Mouse (Mus musculus) intestine, postnatal 0 days (tissue): ENCODE data around the gene Ubac2. TPM values are rescaled to one million over a fixed set of nuclear protein-coding genes. Genes with fewer than 3 reads are reported as not detected.
A peak's percentile ranks its signal among the peaks of the same experiment; 100 is the strongest.
"Not testable (repeated sequence)": the region's sequence is repeated elsewhere in the genome, so short reads cannot be mapped to it uniquely, and the experiment has no call there.

Experiments used
- ATAC-seq: fragments of 200-750 bp; cut with Nextera tagmentation; 2 replicates; pipeline ENCODE4 v1.8.0; 2017; ENCODE audit warnings: mild to moderate bottlenecking, moderate TSS enrichment, moderate library complexity
- H3K27ac ChIP-seq: fragments of 300-500 bp; sonication (generic); 2 replicates; pipeline ENCODE4 v1.5.1; 2014; ENCODE audit warnings: mild to moderate bottlenecking, low read depth, low read length, moderate library complexity
- H3K27me3 ChIP-seq: fragments of 300-500 bp; sonication (generic); replicated peaks from 2 replicates; pipeline ENCODE4 v1.6.1; 2014; ENCODE audit warnings: low read length, mixed read lengths; ENCODE audit not compliant: control insufficient read depth, insufficient read depth
- H3K36me3 ChIP-seq: fragments of 300-500 bp; sonication (generic); 2 replicates; pipeline ENCODE4 v1.6.1; 2014; ENCODE audit warnings: mild to moderate bottlenecking, moderate library complexity; ENCODE audit not compliant: control insufficient read depth, insufficient read depth
- H3K4me1 ChIP-seq: fragments of 300-500 bp; sonication (generic); replicated peaks from 2 replicates; pipeline ENCODE4 v1.6.1; 2014; ENCODE audit warnings: antibody characterized with exemption, low read length, mixed read lengths; ENCODE audit not compliant: control insufficient read depth, insufficient read depth
- H3K4me2 ChIP-seq: fragments of 300-500 bp; sonication (generic); replicated peaks from 2 replicates; pipeline ENCODE4 v1.6.1; 2014; ENCODE audit warnings: low read depth, mild to moderate bottlenecking, moderate library complexity
- H3K4me3 ChIP-seq: fragments of 300-500 bp; sonication (generic); 2 replicates; pipeline ENCODE4 v1.5.1; 2014; ENCODE audit warnings: low read depth, low read length
- H3K9ac ChIP-seq: fragments of 300-500 bp; sonication (generic); 2 replicates; pipeline ENCODE4 v1.6.1; 2014; ENCODE audit warnings: mild to moderate bottlenecking, low read depth, low read length
- H3K9me3 ChIP-seq: fragments of 300-500 bp; sonication (generic); 2 replicates; pipeline ENCODE4 v1.6.1; 2016; ENCODE audit warnings: mixed run types; ENCODE audit not compliant: control insufficient read depth
- CTCF ChIP-seq: sonication (generic); IDR thresholded peaks from 2 replicates; pipeline ENCODE4 v1.5.1; 2016; ENCODE audit warnings: low read depth, mild to moderate bottlenecking, control low read depth, antibody characterized with exemption, moderate library complexity
- WGBS: fragments of 180-500 bp; shearing (Covaris S2); extraction: QIAGEN DNeasy Blood & Tissue Kit; methylation state at CpG from one replicate; pipeline ENCODE4 v1.1.7; 2014; 5-methylcytosine and 5-hydroxymethylcytosine counted together
- polyA plus RNA-seq: library from polyadenylated mRNA; unstranded; fragments of >200 nt; fragmentation: Nextera tagmentation; extraction: Ambion mirVana; gene quantifications from 2 replicates; pipeline ENCODE4 v1.2.1, GENCODE M21; 2015

Gene Ubac2
- polyA plus RNA-seq, 1 experiment from 2014 or later: 39.2 TPM

DNA sequence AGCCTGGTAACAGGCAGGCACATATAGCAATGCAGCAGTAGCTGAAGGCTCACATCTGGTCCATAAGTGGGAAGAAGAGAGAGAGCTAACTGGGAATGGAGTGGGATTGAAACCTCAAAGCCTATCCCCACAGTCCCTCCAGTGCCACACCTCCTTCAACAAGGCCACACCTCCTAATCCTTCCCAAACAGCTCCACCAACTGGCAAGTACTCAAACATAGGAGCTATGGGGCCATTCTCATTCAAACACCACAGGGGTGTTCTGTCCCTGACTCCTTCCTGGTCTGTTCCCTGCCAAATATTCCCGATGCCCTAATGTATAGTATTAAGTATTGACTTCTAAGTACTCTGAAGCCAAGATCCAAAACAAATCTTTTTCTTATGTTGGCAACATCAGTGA lies 27.2 kb upstream of the Ubac2 start:
- H3K4me2 ChIP-seq: no peak overlapping the region
- no peak overlapping the region for H3K4me3 ChIP-seq
- no peak overlapping the region for H3K9ac ChIP-seq
- no peak for ATAC-seq
- no peaks in the 10 kb centered on the region for H3K9me3 ChIP-seq
- 97% methylated on average over 1 of the region's 1 CpGs for WGBS
- no peaks in the 10 kb centered on the region for H3K36me3 ChIP-seq
- no peaks in the 10 kb centered on the region for H3K27me3 ChIP-seq
- no peak overlapping the region for H3K27ac ChIP-seq
- TF ChIP-seq CTCF: no peak
- H3K4me1 ChIP-seq: no peaks in the 10 kb centered on the region

DNA sequence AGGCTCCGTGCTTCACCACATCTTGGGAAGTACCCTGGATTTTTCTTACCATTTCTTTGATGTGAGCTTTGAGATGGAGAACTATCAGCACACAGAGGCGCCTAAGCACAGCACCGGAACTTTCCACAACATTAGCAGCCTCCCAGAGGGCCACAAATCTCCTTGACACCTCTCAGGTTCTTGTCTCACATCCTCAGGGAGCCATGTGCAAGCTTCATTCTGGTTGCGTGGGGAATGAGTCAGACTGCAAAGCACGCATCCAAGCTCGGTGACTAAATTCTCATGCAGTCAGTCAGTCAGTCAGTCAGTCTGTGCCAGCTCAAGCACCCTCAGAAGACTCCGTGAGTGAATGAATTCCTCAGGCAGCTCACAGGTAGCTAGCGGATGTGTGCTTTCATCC lies 25.9 kb upstream of the Ubac2 start:
- H3K9me3 ChIP-seq: no peaks in the 10 kb centered on the region
- H3K27ac ChIP-seq: no peak overlapping the region
- no peak overlapping the region for H3K9ac ChIP-seq
- ATAC-seq: no peak
- H3K36me3 ChIP-seq: no peaks in the 10 kb centered on the region
- no peaks in the 10 kb centered on the region for H3K27me3 ChIP-seq
- H3K4me2 ChIP-seq: no peak overlapping the region
- TF ChIP-seq CTCF: no peak
- no peak overlapping the region for H3K4me3 ChIP-seq
- no peaks in the 10 kb centered on the region for H3K4me1 ChIP-seq
- WGBS: 71% methylated on average over 8 of the region's 8 CpGs

DNA sequence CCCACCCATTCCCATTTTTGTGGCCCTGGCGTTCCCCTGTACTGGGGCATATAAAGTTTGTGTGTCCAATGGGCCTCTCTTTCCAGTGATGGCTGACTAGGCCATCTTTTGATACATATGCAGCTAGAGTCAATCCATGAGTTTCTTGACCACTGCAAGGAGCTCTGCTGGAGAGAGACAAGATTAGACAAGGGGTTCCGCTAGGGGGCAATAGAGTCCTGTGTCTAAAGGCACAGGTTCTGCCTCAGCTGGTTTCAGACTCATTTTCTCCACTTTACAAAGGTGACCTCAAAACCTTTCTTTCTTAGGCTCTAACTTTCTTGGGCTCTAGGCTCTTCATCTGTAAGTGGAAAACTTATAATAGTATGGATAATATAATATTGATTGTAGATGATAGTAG lies 13.3 kb upstream of the Ubac2 start:
- H3K4me2 ChIP-seq, ATAC-seq, H3K4me1 ChIP-seq, H3K9ac ChIP-seq, H3K27me3 ChIP-seq, H3K4me3 ChIP-seq, H3K9me3 ChIP-seq, H3K27ac ChIP-seq, H3K36me3 ChIP-seq: not testable (repeated sequence)
- TF ChIP-seq CTCF: peak; percentile 86
- WGBS: 14% methylated on average over 2 of the region's 2 CpGs

GRCm38 (mm10) chr14:121866574-121866973 lies 11.8 kb upstream of the Ubac2 start:
- Histone ChIP-seq H3K27ac (no peak overlapping the region), H3K4me3 (no peak overlapping the region), H3K4me1 (no peaks in the 10 kb centered on the region), H3K27me3 (no peaks in the 10 kb centered on the region), H3K9me3 (no peaks in the 10 kb centered on the region), H3K4me2 (no peak overlapping the region), H3K36me3 (no peaks in the 10 kb centered on the region), H3K9ac (no peak overlapping the region)
- ATAC-seq: no peak
- no peak for TF ChIP-seq CTCF
- WGBS: 64% methylated on average over 3 of the region's 3 CpGs

- Histone ChIP-seq H3K9ac (no peak overlapping the region), H3K4me3 (no peak overlapping the region), H3K27me3 (no peaks in the 10 kb centered on the region), H3K4me2 (no peak overlapping the region), H3K27ac (no peak overlapping the region), H3K9me3 (no peaks in the 10 kb centered on the region), H3K4me1 (no peaks in the 10 kb centered on the region), H3K36me3 (no peaks in the 10 kb centered on the region)
- 72% methylated on average over 1 of the region's 1 CpGs for WGBS
- TF ChIP-seq CTCF: no peak
- ATAC-seq: no peak
Observed at GRCm38 (mm10) chr14:121869111-121869510, 9.3 kb upstream of the Ubac2 start.

DNA sequence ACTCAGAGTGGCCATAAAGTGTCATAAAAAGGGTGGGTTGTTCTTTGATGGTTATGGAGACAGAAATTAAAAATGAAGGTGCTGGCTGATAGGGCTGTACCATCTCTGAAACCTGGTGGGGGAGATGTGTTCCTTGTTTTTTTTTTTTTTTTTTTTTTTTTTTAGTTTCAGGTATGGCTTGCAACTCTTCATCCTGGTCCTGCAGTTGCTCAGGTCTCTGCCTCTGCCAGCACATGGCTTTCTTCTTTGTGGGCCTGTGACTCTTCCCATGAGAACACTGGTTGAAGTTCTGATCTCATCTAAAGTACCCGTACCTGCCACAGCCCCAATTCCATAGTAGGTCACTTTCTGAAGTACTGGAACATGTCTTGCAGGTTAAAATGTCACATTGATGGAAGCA lies 5.7 kb upstream of the Ubac2 start:
- ATAC-seq: no peak
- 84% methylated on average over 1 of the region's 1 CpGs for WGBS
- Histone ChIP-seq H3K4me3 (no peak overlapping the region), H3K4me1 (no peaks in the 10 kb centered on the region), H3K27me3 (no peaks in the 10 kb centered on the region), H3K9ac (no peak overlapping the region), H3K36me3 (no peaks in the 10 kb centered on the region), H3K4me2 (no peak overlapping the region), H3K9me3 (no peaks in the 10 kb centered on the region), H3K27ac (no peak overlapping the region)
- TF ChIP-seq CTCF: no peak

DNA sequence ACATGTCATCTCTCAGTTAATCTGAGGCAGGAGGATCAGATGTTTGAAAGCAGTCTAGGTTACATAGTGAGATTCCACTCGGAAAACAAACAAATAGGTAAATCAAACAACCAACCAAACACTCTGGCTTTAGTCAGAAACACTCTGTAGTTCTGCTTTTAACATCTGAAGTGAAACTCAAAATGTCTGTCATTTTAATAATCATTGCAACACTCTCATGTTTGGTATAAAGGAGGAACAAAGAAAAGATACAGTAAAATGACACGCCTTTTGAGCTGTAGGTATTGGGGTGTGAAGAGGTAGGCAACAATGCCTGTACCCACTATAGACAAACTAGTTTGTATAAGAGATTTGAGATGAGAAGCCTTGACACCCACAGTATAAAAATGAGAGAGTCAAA lies 5.2 kb upstream of the Ubac2 start:
- ATAC-seq: no peak
- H3K4me2 ChIP-seq: no peak overlapping the region
- no peaks in the 10 kb centered on the region for H3K4me1 ChIP-seq
- whole genome bisulfite sequencing: 65% methylated on average over 2 of the region's 2 CpGs
- H3K27me3 ChIP-seq: no peaks in the 10 kb centered on the region
- H3K9ac ChIP-seq: no peak overlapping the region
- H3K27ac ChIP-seq: no peak overlapping the region
- H3K4me3 ChIP-seq: no peak overlapping the region
- H3K36me3 ChIP-seq: no peaks in the 10 kb centered on the region
- no peak for TF ChIP-seq CTCF
- H3K9me3 ChIP-seq: no peaks in the 10 kb centered on the region
